Mouse (Mus musculus) myocyte (in vitro differentiated cells): ENCODE measurements around the gene H2afy.

Experiments used
- E2F4 ChIP-seq: IDR thresholded peaks from one replicate; pipeline ENCODE4 v1.6.1; 2011; ENCODE audit warnings: mild to moderate bottlenecking, control low read depth, moderate library complexity; ENCODE audit not compliant: insufficient read depth
- MAX ChIP-seq: IDR thresholded peaks from one replicate; pipeline ENCODE4 v1.6.1; 2011; ENCODE audit warnings: low read depth, mild to moderate bottlenecking, control low read depth
- MYOD1 ChIP-seq, 3 experiments: IDR thresholded peaks; one replicate each; pipeline ENCODE4 v1.6.1; 2011; ENCODE audit warnings: control low read depth in 2 of 3, low read depth in 2 of 3, mild to moderate bottlenecking in 2 of 3, moderate library complexity in 1 of 3; ENCODE audit not compliant: insufficient read length in 2 of 3, control insufficient read depth in 1 of 3
- MYOG ChIP-seq, 3 experiments: IDR thresholded peaks; one replicate each; pipeline ENCODE4 v1.6.1; 2011; ENCODE audit warnings: control low read depth in 2 of 3, low read depth in 2 of 3, mild to moderate bottlenecking in 2 of 3; ENCODE audit not compliant: insufficient read length in 2 of 3, control insufficient read depth in 1 of 3, insufficient read depth in 1 of 3
- POLR2A ChIP-seq: IDR thresholded peaks from one replicate; pipeline ENCODE4 v1.6.1; 2011; ENCODE audit warnings: low read depth, mild to moderate bottlenecking, control low read depth, moderate library complexity; ENCODE audit not compliant: insufficient read length
- POLR2AphosphoS2 ChIP-seq: IDR thresholded peaks from one replicate; pipeline ENCODE4 v1.6.1; 2011; ENCODE audit warnings: low read depth, control low read depth; ENCODE audit not compliant: insufficient read length
- SRF ChIP-seq: IDR thresholded peaks from one replicate; pipeline ENCODE4 v1.6.1; 2011; ENCODE audit warnings: low read depth; ENCODE audit not compliant: control insufficient read depth, insufficient read length
- TCF12 ChIP-seq: IDR thresholded peaks from one replicate; pipeline ENCODE4 v1.6.1; 2011; ENCODE audit warnings: mild to moderate bottlenecking, control low read depth; ENCODE audit not compliant: poor library complexity, insufficient read depth, severe bottlenecking
- TCF3 ChIP-seq: IDR thresholded peaks from one replicate; pipeline ENCODE4 v1.6.1; 2011; ENCODE audit warnings: low read depth, control low read depth; ENCODE audit not compliant: insufficient read length
- USF1 ChIP-seq: IDR thresholded peaks from one replicate; pipeline ENCODE4 v1.6.1; 2011; ENCODE audit warnings: low read depth, mild to moderate bottlenecking, control low read depth, moderate library complexity

GRCm38 (mm10) chr13:56181424-56181823, 45.3 kb upstream of the H2afy start:
- TF ChIP-seq POLR2A (no peak), POLR2AphosphoS2 (no peak), MAX (no peak), USF1 (no peak), E2F4 (no peak), SRF (no peak), MYOD1 (IDR thresholded peaks at IDR 0.05; ENCODE audit: control insufficient read depth in 1 of 3, insufficient read length in 2 of 3, low read depth in 2 of 3) (no peak), TCF3 (no peak), MYOG (IDR thresholded peaks at IDR 0.05; ENCODE audit: control insufficient read depth in 1 of 3, insufficient read depth in 1 of 3, insufficient read length in 2 of 3, low read depth in 2 of 3) (no peak), TCF12 (no peak)
